Mouse (Mus musculus) myocyte (in vitro differentiated cells): Measurements from ENCODE around the gene Scube1.

Experiments
- E2F4 ChIP-seq: IDR thresholded peaks from one replicate; pipeline ENCODE4 v1.6.1; 2011; ENCODE audit warnings: mild to moderate bottlenecking, control low read depth, moderate library complexity; ENCODE audit not compliant: insufficient read depth
- POLR2A ChIP-seq: IDR thresholded peaks from one replicate; pipeline ENCODE4 v1.6.1; 2011; ENCODE audit warnings: low read depth, mild to moderate bottlenecking, control low read depth, moderate library complexity; ENCODE audit not compliant: insufficient read length
- TCF12 ChIP-seq: IDR thresholded peaks from one replicate; pipeline ENCODE4 v1.6.1; 2011; ENCODE audit warnings: mild to moderate bottlenecking, control low read depth; ENCODE audit not compliant: poor library complexity, insufficient read depth, severe bottlenecking
- USF1 ChIP-seq: IDR thresholded peaks from one replicate; pipeline ENCODE4 v1.6.1; 2011; ENCODE audit warnings: low read depth, mild to moderate bottlenecking, control low read depth, moderate library complexity

- no peak for TF ChIP-seq USF1
- no peak for TF ChIP-seq POLR2A
- no peak for TF ChIP-seq TCF12
- no peak for TF ChIP-seq E2F4
Measured at GRCm38 (mm10) chr15:83583419-83584156, 141.2 kb downstream of the Scube1 start.
